Mouse (Mus musculus) olfactory bulb, adult 2 months (tissue): ENCODE data around the gene Evx1. TPM values are rescaled to one million over a fixed set of nuclear protein-coding genes. Genes with fewer than 3 reads are reported as not detected.
A peak's percentile ranks its signal among the peaks of the same experiment; 100 is the strongest.

Experiments used
- H3K27ac ChIP-seq: fragments of 200-500 bp; 2 replicates; pipeline ENCODE4 v1.5.1; 2012; ENCODE audit warnings: low read depth, low read length; ENCODE audit not compliant: insufficient read depth
- H3K4me1 ChIP-seq: fragments of 200-500 bp; 2 replicates; pipeline ENCODE4 v1.6.1; 2012; ENCODE audit warnings: low read length; ENCODE audit not compliant: control insufficient read depth, insufficient read depth
- H3K4me3 ChIP-seq: fragments of 200-500 bp; 2 replicates; pipeline ENCODE4 v1.5.1; 2012; ENCODE audit warnings: mild to moderate bottlenecking, low read depth, low read length, moderate library complexity; ENCODE audit not compliant: insufficient read depth
- CTCF ChIP-seq: fragments of 200-500 bp; IDR thresholded peaks from 2 replicates; pipeline ENCODE4 v1.5.1; 2012; ENCODE audit warnings: low read depth, mild to moderate bottlenecking, low read length, moderate library complexity; ENCODE audit not compliant: insufficient read depth
- POLR2A ChIP-seq: fragments of 200-500 bp; IDR thresholded peaks from 2 replicates; pipeline ENCODE4 v1.6.1; 2012; ENCODE audit warnings: mild to moderate bottlenecking, low read depth, low read length, moderate library complexity; ENCODE audit not compliant: insufficient read depth
- WGBS: fragments of 180-500 bp; shearing (Covaris S2); methylation state at CpG from one replicate; pipeline ENCODE4 v1.1.7; 2018; 5-methylcytosine and 5-hydroxymethylcytosine counted together
- polyA plus RNA-seq: library from polyadenylated mRNA; stranded (reverse); fragments of >200 nt; gene quantifications from 2 replicates; pipeline ENCODE4 v1.2.4, GENCODE M21; 2012; ENCODE audit warnings: low replicate concordance; ENCODE audit not compliant: missing spikeins, insufficient read depth, insufficient read length

Evx1 gene
- polyA plus RNA-seq, 1 experiment, result not detected

- no peak overlapping the region for H3K4me3 ChIP-seq
- H3K4me1 ChIP-seq, result no peaks in the 10 kb centered on the region
- WGBS, result 11% methylated on average over 23 of the region's 23 CpGs
- TF ChIP-seq CTCF (peak; percentile 56), POLR2A (no peak)
- H3K27ac ChIP-seq, result no peak overlapping the region
These were observed 42.5 kb upstream of the Evx1 start for GRCm38 (mm10) chr6:52270494-52271480.

- Histone ChIP-seq H3K4me1 (no peaks in the 10 kb centered on the region), H3K27ac (no peak overlapping the region), H3K4me3 (no peak overlapping the region)
- WGBS, result 17% methylated on average over 22 of the region's 22 CpGs
- TF ChIP-seq CTCF, result no peak
- TF ChIP-seq POLR2A, result no peak
These were observed 40.3 kb upstream of the Evx1 start for GRCm38 (mm10) chr6:52272766-52273655.

- H3K4me1 ChIP-seq, result no peaks in the 10 kb centered on the region
- no peak overlapping the region for H3K4me3 ChIP-seq
- TF ChIP-seq CTCF (no peak), POLR2A (no peak)
- no peak overlapping the region for H3K27ac ChIP-seq
- WGBS, result 6% methylated on average over 22 of the region's 22 CpGs
These were observed 39.5 kb upstream of the Evx1 start for GRCm38 (mm10) chr6:52273656-52274280.

GRCm38 (mm10) chr6:52274576-52274975, 38.7 kb upstream of the Evx1 start:
- WGBS, result 7% methylated on average over 11 of the region's 11 CpGs
- Histone ChIP-seq H3K27ac (no peak overlapping the region), H3K4me1 (no peaks in the 10 kb centered on the region), H3K4me3 (no peak overlapping the region)
- TF ChIP-seq POLR2A (no peak), CTCF (no peak)

GRCm38 (mm10) chr6:52275563-52276280, 37.6 kb upstream of the Evx1 start:
- 9% methylated on average over 8 of the region's 8 CpGs for WGBS
- no peaks in the 10 kb centered on the region for H3K4me1 ChIP-seq
- H3K4me3 ChIP-seq, result no peak overlapping the region
- TF ChIP-seq POLR2A (no peak), CTCF (no peak)
- no peak overlapping the region for H3K27ac ChIP-seq

- TF ChIP-seq POLR2A (no peak), CTCF (no peak)
- Histone ChIP-seq H3K27ac (no peak overlapping the region), H3K4me1 (no peaks in the 10 kb centered on the region), H3K4me3 (no peak overlapping the region)
- 3% methylated on average over 6 of the region's 6 CpGs for WGBS
These were observed 36.9 kb upstream of the Evx1 start for GRCm38 (mm10) chr6:52276382-52276781.

- no peak overlapping the region for H3K4me3 ChIP-seq
- 10% methylated on average over 5 of the region's 5 CpGs for WGBS
- no peak for TF ChIP-seq CTCF
- no peak for TF ChIP-seq POLR2A
- no peaks in the 10 kb centered on the region for H3K4me1 ChIP-seq
- H3K27ac ChIP-seq, result no peak overlapping the region
These were observed 36.4 kb upstream of the Evx1 start for GRCm38 (mm10) chr6:52276920-52277319.

GRCm38 (mm10) chr6:52281084-52281483, 32.2 kb upstream of the Evx1 start:
- TF ChIP-seq CTCF (no peak), POLR2A (no peak)
- no peaks in the 10 kb centered on the region for H3K4me1 ChIP-seq
- no peak overlapping the region for H3K4me3 ChIP-seq
- no peak overlapping the region for H3K27ac ChIP-seq
- 75% methylated on average over 12 of the region's 12 CpGs for WGBS
